Mouse (Mus musculus): ENCODE measurements around the gene Fgf2.

The Fgf2 gene

DNA sequence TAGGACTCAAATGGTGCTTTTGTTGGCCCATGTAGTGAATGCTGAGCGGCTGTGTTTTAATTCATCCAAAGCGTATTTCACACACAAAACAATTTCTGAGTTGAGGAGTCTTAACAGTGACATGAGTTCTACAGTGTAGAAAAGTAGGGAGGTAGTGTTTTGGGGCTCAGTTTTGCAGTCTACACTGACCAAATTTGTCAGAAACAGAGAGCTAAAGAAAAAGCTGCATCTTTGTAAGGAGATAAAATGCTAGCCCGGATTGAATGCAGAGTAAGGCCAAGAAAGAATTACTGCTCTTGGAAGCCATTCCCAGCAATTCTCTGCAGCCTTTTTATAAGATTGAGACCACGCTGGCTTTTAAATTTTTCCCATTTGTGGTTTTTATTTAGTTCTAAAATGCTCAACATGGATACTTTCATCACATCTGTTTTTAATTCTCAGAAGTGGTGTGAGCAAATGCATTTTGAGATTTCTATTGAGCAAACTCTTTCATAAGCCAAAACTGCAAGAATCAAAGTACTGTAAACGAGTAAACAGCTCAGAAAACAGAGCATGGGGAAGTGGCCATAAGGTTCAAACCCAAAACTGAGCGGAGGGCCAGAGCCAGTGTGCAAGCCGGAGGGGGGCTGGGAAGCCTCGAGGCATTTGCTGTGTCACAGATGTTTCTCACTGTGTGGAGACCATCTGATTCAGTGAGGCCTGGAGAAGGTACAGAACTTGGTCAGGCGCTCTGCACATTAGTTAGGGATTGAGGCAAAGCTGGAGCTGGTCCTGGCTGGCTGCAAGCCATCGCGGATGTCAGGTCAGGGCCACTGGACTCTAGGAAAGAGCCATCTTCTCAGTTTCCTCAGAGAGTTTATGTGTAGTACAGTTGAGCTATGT is 53.8 kb downstream of the Fgf2 start:
- in situ Hi-C loops (cut with MboI; ENCODE audit: unreplicated experiment in 2 of 2) = loop anchor here (25.0 kb wide), 4 partner anchors 565 to 1085 kb away; partner anchors contain the start of genes Ankrd50 (in 1 of the 2), Ccna2 (in 1 of the 2) and Exosc9 (in 1 of the 2)

DNA sequence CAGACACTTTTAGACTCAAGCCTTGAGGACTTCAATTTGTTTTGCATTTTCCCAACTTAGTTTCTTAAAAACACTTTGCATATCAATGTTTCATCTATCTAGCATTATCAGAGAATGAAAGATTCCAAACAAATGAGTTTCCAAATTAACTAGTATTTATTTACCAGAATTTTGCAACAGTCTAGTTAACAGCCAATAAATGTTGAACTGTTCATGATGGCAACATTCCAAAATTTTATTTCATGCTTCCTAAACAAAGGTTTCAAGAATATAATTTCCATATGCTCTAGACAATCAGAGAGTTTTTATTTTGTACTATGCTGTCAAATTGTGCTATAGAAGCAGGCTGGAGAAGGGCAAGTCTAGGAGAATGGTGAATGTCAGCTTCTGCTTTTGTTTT is 59.5 kb downstream of the Fgf2 start:
- in situ Hi-C loops (cut with MboI; ENCODE audit: unreplicated experiment in 2 of 2) = loop anchor here (25.0 kb wide), 4 partner anchors 570 to 1080 kb away; partner anchors contain the start of genes Ankrd50 (in 1 of the 2), Ccna2 (in 1 of the 2) and Exosc9 (in 1 of the 2)

DNA sequence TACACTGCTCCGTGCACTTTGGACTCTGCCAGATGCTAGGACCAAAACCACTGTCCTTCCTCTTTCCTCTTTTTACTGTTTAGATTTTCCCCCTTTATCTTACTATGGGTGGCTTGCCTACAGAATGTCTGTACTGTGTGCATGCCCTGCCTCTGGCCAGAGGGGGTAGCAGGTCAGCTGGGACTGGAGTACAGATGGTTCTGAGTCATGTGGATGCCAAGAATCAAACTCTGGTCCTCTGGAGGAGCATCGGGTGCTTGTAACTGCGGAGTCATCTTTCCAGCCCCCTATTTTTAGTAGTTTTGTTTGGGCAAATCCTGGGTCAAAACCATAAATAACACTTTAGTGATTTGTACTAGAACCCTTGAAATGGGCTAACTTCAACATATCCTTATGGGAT is 65.3 kb downstream of the Fgf2 start:
- in situ Hi-C loops (cut with MboI; ENCODE audit: unreplicated experiment in 2 of 2) = loop anchor here (5.0 to 25.0 kb wide), 8 partner anchors 89 to 1074 kb away; partner anchors contain the start of genes Ankrd50 (in 1 of the 2), Bbs12 (in 1 of the 2), Ccna2 (in 1 of the 2) and Cetn4 (in 1 of the 2)

DNA sequence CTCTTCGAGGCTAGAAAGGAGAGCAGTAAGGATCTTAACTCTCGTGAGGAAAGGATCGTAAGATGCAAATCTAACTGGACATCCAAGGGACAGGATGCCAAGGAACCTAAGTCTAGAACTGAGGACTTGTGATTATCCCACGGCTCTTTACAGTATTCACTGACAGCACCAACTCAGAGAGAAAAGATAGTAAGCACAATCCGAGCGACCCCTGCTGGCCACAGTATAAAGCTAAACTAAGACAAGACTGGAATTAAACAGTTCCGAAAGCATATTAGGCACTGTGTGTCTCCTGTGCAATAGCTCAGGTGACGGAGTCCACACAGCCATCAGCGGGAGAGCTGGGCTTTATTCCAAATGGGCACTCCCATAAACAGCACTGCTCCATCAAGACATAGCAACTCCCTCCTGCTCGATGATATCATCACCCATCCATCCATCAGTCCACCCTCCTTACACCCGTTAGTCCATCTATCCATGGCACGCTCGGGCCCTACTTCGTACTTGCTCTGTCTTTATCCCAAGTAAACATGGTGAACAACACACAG is 66.3 kb downstream of the Fgf2 start:
- in situ Hi-C loops (cut with MboI; ENCODE audit: unreplicated experiment in 2 of 2) = loop anchor here (5.0 to 25.0 kb wide), 8 partner anchors 90 to 1073 kb away; partner anchors contain the start of genes Ankrd50 (in 1 of the 2), Bbs12 (in 1 of the 2), Ccna2 (in 1 of the 2) and Cetn4 (in 1 of the 2)

DNA sequence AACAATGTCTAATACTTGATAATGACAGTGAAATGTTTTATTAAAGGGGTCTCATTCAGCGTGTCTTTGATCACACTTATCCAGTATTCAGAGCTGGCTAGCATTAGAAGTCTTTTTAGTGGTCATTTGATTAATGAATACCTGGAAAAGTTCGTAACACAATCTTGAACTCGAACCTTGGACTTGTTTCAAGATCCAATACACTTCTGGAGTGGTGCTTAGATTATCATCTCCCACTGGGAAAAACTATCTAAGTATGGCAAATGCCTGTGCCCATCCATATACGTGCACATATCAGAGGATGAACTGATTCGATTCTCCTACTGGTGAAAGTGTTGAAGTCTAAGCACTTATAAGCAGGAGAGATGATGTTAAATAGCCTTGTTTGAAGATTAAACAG is 70.2 kb downstream of the Fgf2 start:
- in situ Hi-C loops (cut with MboI; ENCODE audit: unreplicated experiment in 2 of 2) = loop anchor here (10.0 to 25.0 kb wide), 6 partner anchors 94 to 1069 kb away; partner anchors contain the start of genes Ankrd50 (in 1 of the 2), Bbs12 (in 1 of the 2), Ccna2 (in 1 of the 2) and Cetn4 (in 1 of the 2)

DNA sequence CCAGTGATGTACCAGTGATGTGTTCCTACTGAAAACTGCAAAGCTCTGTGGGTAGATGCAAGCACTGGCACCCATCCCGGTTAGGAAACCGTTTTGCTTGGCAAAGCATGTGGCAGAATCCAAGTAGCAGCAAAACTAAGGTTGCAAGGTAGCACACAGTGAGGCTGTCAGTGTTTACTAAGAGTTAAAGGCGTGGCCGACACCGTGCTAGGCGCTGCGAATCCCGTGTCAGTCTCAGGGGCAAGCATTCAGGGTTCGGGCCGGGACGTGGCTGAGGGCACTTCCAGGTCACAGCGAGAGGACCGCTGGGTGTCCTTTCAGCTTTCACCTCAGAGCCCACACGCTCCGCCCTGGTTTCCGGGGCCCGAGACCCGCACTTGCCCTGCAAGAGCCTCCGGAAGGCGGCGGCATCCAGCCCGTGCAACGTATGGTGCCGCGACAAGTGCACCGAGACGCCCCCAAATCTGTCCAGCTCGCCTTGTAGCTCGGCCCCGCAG is 70.9 kb downstream of the Fgf2 start:
- in situ Hi-C loops (cut with MboI; ENCODE audit: unreplicated experiment in 2 of 2) = loop anchor here (10.0 to 25.0 kb wide), 6 partner anchors 94 to 1068 kb away; partner anchors contain the start of genes Ankrd50 (in 1 of the 2), Bbs12 (in 1 of the 2), Ccna2 (in 1 of the 2) and Cetn4 (in 1 of the 2)

DNA sequence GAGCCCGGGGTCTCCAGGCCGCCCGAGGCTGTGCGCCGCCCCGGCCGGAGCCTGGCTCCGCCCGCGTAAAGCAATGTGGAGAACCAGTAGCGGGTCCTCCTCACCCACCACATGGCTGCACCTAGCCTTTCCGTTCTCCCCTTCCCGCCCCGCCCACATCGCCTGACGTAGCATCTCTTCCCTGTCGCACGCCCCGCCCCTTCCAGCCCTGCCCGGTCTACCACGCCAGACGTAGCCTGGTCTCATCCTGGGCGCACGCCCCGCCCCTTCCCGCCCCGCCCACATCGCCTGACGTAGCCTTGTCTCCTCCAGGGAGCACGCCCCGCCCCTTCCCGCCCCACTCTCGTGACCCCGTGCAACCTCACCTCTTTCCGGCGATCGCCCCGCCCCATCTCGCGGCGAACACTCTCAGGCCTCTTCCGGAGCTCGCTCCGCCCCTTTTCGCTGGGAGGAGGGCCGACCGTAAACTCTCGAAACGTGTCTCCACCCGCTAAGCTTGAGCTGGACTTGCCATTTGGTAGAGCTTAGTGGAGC is 71.4 kb downstream of the Fgf2 start, which contains the start of gene Spata5:
TSS of gene Spata5 (plus strand) at position 439 of the 534 bp plus-strand sequence.
- in situ Hi-C loops (cut with MboI; ENCODE audit: unreplicated experiment in 2 of 2) = loop anchor here (10.0 to 25.0 kb wide), 6 partner anchors 95 to 1068 kb away; partner anchors contain the start of genes Ankrd50 (in 1 of the 2), Bbs12 (in 1 of the 2), Ccna2 (in 1 of the 2) and Cetn4 (in 1 of the 2)

DNA sequence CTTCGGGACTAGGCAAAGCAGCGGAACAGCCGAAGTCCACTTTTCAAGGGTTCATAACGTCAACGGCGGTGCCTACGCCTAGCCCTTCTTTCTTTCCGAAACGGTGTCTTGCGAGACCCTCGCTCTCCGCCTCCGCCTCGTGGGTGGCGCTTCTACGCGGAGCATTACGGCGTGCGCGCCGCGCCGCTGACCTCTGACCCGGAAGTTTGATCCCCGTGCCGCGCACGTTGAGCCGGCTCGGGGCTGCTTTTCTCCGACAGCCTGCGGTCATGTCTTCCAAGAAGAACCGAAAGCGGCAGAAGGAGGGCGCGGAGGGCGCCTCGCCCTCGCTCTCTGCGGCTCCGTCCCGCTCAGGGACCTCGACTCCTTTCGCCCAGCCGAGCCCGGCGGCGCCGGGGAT is 71.9 kb downstream of the Fgf2 start, which contains the start of gene Nudt6:
TSS of gene Nudt6 (minus strand) at position 140 of the 400 bp plus-strand sequence.
- in situ Hi-C loops (cut with MboI; ENCODE audit: unreplicated experiment in 2 of 2) = loop anchor here (25.0 kb wide), 4 partner anchors 583 to 1067 kb away; partner anchors contain the start of genes Ankrd50 (in 1 of the 2), Ccna2 (in 1 of the 2) and Exosc9 (in 1 of the 2)

DNA sequence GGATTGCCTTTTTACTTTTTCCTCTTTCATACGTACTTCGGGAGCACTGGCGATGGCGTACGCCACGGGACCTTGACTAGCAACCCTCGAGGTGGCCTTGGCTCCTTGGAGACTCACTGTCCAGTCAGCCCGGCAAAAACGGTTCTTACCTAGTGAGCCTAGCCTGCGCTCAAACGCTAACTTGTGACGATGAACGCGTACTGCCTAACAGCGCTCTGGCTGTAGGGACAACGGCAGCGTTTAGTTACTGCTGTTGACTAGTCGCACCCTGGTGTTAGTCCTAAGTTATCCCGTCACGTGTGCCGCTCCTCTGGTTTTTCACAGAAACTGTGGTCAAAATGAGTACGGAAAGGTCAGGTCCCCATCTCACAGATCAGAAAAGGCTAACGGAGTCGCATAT is 72.5 kb downstream of the Fgf2 start:
- in situ Hi-C loops (cut with MboI; ENCODE audit: unreplicated experiment in 2 of 2) = loop anchor here (25.0 kb wide), 4 partner anchors 583 to 1067 kb away; partner anchors contain the start of genes Ankrd50 (in 1 of the 2), Ccna2 (in 1 of the 2) and Exosc9 (in 1 of the 2)

DNA sequence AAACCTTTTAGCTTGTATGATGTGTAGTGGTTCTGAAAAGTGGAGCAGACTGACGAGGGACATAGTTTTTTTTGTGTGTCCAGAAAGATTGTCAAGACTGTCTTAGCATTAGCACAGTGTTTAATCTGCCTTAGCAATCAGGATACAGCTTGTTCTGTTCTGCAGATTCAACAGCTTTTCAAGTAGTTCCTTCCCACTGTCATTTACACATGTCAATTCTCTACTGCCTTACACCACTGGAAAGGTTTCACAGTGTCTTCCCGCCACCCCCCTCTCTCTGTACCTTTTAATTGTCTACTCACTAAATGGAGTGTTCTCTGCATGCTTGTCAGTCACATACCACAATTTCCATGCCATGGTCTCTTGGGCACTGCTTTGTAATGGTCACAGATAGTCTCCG is 73.0 kb downstream of the Fgf2 start:
- in situ Hi-C loops (cut with MboI; ENCODE audit: unreplicated experiment in 2 of 2) = loop anchor here (25.0 kb wide), 4 partner anchors 584 to 1066 kb away; partner anchors contain the start of genes Ankrd50 (in 1 of the 2), Ccna2 (in 1 of the 2) and Exosc9 (in 1 of the 2)

DNA sequence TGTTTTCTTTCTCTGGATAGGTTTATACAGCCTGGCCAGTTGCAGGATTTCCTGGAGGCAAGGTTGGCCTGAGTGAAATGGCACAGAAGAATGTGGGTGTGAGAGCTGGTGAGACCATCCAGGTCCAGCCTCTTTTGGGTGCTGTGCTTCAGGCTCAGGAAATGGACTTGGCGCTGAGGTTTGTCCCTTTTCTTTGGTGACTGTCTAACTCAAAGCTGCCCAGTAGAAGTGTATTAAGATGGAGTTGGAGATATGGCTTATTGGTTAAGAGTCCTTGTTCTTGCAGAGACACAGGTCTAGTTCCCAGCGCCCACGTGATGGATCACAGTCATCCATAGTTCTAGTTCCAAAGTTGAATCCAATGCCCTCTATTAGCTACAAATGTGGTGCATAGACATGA is 77.9 kb downstream of the Fgf2 start:
- in situ Hi-C loops (cut with MboI; ENCODE audit: unreplicated experiment in 2 of 2) = loop anchor here in 1 of 2 experiments (25.0 kb wide), 1 partner anchor 564 kb away; the partner anchor contains the start of gene 4932438A13Rik

DNA sequence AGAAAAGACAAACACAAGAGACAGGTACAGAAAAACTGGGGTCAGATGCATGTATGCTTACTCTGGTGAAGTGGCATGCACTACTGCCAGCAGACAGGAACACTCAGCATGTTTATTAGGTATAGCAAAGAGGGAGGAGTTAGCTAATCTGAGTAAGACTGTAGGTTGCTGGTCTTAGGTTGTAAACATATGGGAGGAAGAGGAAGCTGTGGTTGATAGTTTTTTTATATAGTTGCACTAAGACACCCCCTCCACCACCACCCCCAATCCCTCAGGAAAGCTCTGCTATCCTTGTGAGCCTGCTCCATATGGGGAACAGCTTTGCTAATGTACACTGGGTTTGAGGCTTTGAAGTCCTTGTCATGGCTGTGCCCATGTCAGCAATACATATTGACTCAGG is 82.2 kb downstream of the Fgf2 start:
- in situ Hi-C loops (cut with MboI; ENCODE audit: unreplicated experiment in 2 of 2) = loop anchor here in 1 of 2 experiments (25.0 kb wide), 1 partner anchor 568 kb away; the partner anchor contains the start of gene 4932438A13Rik

DNA sequence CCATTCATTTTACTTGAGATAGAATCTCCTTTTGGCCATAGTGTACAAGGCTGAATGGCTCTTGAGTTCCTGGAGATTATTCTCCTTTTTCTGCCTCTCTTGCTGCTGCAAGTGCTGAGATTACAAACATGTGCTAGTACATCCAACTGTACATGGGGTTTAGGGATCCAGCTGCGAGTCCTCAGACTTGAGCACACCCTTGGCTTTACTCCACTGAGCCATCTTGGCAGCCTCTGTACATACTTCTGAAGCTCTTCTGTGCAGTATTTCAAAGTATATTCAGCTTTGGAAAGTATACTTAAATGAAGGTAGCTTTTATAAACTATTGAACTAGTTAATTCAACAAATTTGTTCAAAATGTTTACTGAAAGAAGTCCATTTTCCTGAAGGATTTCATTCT is 91.6 kb downstream of the Fgf2 start:
- in situ Hi-C loops (cut with MboI; ENCODE audit: unreplicated experiment in 2 of 2) = loop anchor here in 1 of 2 experiments (25.0 kb wide), 1 partner anchor 577 kb away; the partner anchor contains the start of gene 4932438A13Rik

DNA sequence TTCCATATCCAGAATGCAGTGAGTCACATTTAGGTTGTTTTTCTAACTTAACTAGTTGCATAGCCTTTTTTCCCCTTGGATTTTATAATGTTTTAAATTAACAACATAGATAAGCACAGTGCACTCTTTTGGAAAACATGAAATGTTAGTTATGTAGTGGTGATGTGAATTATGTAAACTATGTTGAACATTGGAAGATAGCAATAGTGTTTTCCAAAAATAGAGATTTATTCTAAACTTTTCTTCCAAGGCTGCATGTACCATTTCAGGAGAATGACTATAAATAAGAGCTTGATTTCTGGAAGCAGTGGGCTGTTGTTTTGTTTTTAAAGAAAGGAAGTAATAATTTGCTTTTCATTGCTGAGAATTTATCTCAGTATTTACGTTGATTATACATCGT is 95.3 kb downstream of the Fgf2 start:
- in situ Hi-C loops (cut with MboI; ENCODE audit: unreplicated experiment in 2 of 2) = loop anchor here in 1 of 2 experiments (25.0 kb wide), 1 partner anchor 581 kb away; the partner anchor contains the start of gene 4932438A13Rik

DNA sequence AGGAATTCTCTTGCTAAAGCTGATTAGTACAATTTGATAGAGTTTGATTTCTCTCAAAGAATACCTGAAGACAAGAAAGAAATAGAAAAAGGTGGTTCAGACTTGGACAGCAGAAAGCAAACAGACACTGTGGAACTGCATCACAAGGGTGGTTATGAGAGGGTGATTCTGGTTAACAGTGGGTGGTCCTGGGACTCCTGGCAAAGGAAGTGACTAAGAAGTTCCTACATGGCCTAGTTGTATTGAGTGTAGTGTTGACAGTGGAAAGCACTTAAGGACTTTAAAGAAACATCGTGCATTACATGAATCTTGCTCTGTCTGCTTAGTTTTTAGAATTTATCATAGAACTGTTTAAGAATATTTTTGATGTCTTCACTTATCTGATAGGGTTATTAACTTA is 107.8 kb downstream of the Fgf2 start:
- in situ Hi-C loops (cut with MboI; ENCODE audit: unreplicated experiment in 2 of 2) = loop anchor here in 1 of 2 experiments (25.0 kb wide), 2 partner anchors 1031 to 1381 kb away; partner anchors contain the start of gene Ankrd50
